Mouse (Mus musculus): Measurements from ENCODE around the gene Gfap. TPM values are rescaled to one million over a fixed set of nuclear protein-coding genes. Genes with fewer than 3 reads are reported as not detected.

Gfap gene
- polyA plus RNA-seq, 1 experiment: 3.6 TPM

DNA sequence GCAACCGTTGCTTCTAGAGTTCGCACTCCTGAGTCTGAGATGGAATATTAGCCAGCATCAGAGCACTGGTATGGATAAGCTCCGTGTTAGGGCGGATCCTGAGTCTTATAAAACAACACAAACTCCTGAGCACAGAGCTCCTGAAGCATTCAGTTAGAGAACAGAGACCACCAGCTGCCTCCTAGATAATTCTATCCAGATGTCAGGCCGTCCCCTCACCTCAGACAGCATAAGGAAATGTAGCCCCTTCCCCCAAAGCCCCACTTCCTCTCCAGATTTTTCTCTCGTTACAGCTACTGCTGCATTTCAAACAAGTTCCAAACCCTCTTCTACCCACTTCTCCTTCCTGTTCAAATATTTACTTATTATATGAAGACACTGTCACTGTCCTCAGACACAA, 44.8 kb downstream of the Gfap start:
- Histone ChIP-seq H3K9me3 (ENCODE audit: control insufficient read depth, low read length) (no peaks in the 10 kb centered on the region), H3K4me3 (replicated peaks) (no peak overlapping the region), H3K4me1 (ENCODE audit: control insufficient read depth) (no peaks in the 10 kb centered on the region), H3K36me3 (ENCODE audit: control insufficient read depth) (peaks cover 99% of the 10 kb centered on the region), H3K27me3 (ENCODE audit: control insufficient read depth) (no peaks in the 10 kb centered on the region)
- TF ChIP-seq GATA1 (IDR thresholded peaks at IDR 0.05; ENCODE audit: low read length) (no peak), TAL1 (IDR thresholded peaks at IDR 0.05; ENCODE audit: low read length) (no peak)

- no peak for TF ChIP-seq TAL1 (IDR thresholded peaks at IDR 0.05; ENCODE audit: low read length)
- no peak for TF ChIP-seq GATA1 (IDR thresholded peaks at IDR 0.05; ENCODE audit: low read length)
- Histone ChIP-seq H3K9me3 (ENCODE audit: control insufficient read depth, low read length) (no peaks in the 10 kb centered on the region), H3K36me3 (ENCODE audit: control insufficient read depth) (peaks cover 99% of the 10 kb centered on the region), H3K27me3 (ENCODE audit: control insufficient read depth) (no peaks in the 10 kb centered on the region), H3K4me3 (replicated peaks) (no peak overlapping the region), H3K4me1 (ENCODE audit: control insufficient read depth) (no peaks in the 10 kb centered on the region)
Observed at GRCm38 (mm10) chr11:102853760-102854159, 47.0 kb downstream of the Gfap start.

- H3K27me3 ChIP-seq (ENCODE audit: control insufficient read depth): no peaks in the 10 kb centered on the region
- H3K4me3 ChIP-seq (replicated peaks): no peak overlapping the region
- H3K9me3 ChIP-seq (ENCODE audit: control insufficient read depth, low read length): no peaks in the 10 kb centered on the region
- TF ChIP-seq TAL1 (IDR thresholded peaks at IDR 0.05; ENCODE audit: low read length) (no peak), GATA1 (IDR thresholded peaks at IDR 0.05; ENCODE audit: low read length) (no peak)
- no peaks in the 10 kb centered on the region for H3K4me1 ChIP-seq (ENCODE audit: control insufficient read depth)
- H3K36me3 ChIP-seq (ENCODE audit: control insufficient read depth): peaks cover 99% of the 10 kb centered on the region
Observed at GRCm38 (mm10) chr11:102851883-102852282, 48.8 kb downstream of the Gfap start.

- Histone ChIP-seq H3K27me3 (ENCODE audit: control insufficient read depth) (no peaks in the 10 kb centered on the region), H3K36me3 (ENCODE audit: control insufficient read depth) (peaks cover 100% of the 10 kb centered on the region), H3K4me1 (ENCODE audit: control insufficient read depth) (no peaks in the 10 kb centered on the region), H3K4me3 (replicated peaks) (no peak overlapping the region), H3K9me3 (ENCODE audit: control insufficient read depth, low read length) (no peaks in the 10 kb centered on the region)
- no peak for TF ChIP-seq GATA1 (IDR thresholded peaks at IDR 0.05; ENCODE audit: low read length)
- TF ChIP-seq TAL1 (IDR thresholded peaks at IDR 0.05; ENCODE audit: low read length): no peak
Observed at GRCm38 (mm10) chr11:102845926-102846325, 54.8 kb downstream of the Gfap start.

- Histone ChIP-seq H3K4me1 (ENCODE audit: control insufficient read depth) (no peaks in the 10 kb centered on the region), H3K27me3 (ENCODE audit: control insufficient read depth) (no peaks in the 10 kb centered on the region), H3K4me3 (replicated peaks) (no peak overlapping the region), H3K36me3 (ENCODE audit: control insufficient read depth) (peaks cover 73% of the 10 kb centered on the region), H3K9me3 (ENCODE audit: control insufficient read depth, low read length) (no peaks in the 10 kb centered on the region)
- TF ChIP-seq GATA1 (IDR thresholded peaks at IDR 0.05; ENCODE audit: low read length) (no peak), TAL1 (IDR thresholded peaks at IDR 0.05; ENCODE audit: low read length) (no peak)
Observed at GRCm38 (mm10) chr11:102838616-102839150, 62.0 kb downstream of the Gfap start.

DNA sequence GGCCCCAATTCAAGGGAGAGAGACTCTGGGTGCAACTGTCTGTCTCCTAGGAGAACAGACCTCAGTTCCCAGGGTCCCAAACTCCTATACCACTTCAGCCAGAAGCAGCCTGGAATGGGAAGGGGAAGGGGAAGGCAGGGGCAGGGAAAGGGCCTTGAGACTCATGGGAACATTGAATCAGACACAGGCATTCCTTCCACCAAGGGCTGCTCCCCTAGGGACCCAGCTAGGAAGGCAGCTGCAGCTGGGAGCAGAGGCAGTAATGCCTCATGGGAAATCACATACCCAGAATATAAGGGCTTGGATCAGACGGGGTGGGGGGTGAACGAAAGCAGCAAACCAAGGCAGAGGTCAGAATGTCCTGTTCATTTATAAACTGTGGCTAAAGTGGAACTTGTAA, 62.6 kb downstream of the Gfap start:
- Histone ChIP-seq H3K36me3 (ENCODE audit: control insufficient read depth) (peaks cover 67% of the 10 kb centered on the region), H3K9me3 (ENCODE audit: control insufficient read depth, low read length) (no peaks in the 10 kb centered on the region), H3K27me3 (ENCODE audit: control insufficient read depth) (peaks cover under 1% of the 10 kb centered on the region; the same call in 1 of the 2 replicates), H3K4me1 (ENCODE audit: control insufficient read depth) (no peaks in the 10 kb centered on the region), H3K4me3 (replicated peaks) (no peak overlapping the region)
- TF ChIP-seq TAL1 (IDR thresholded peaks at IDR 0.05; ENCODE audit: low read length): no peak
- no peak for TF ChIP-seq GATA1 (IDR thresholded peaks at IDR 0.05; ENCODE audit: low read length)

GRCm38 (mm10) chr11:102837385-102837784, 63.3 kb downstream of the Gfap start:
- H3K4me1 ChIP-seq (ENCODE audit: control insufficient read depth): no peaks in the 10 kb centered on the region
- TF ChIP-seq TAL1 (IDR thresholded peaks at IDR 0.05; ENCODE audit: low read length) (no peak), GATA1 (IDR thresholded peaks at IDR 0.05; ENCODE audit: low read length) (no peak)
- H3K9me3 ChIP-seq (ENCODE audit: control insufficient read depth, low read length): no peaks in the 10 kb centered on the region
- H3K4me3 ChIP-seq (replicated peaks): no peak overlapping the region
- H3K36me3 ChIP-seq (ENCODE audit: control insufficient read depth): peaks cover 60% of the 10 kb centered on the region
- H3K27me3 ChIP-seq (ENCODE audit: control insufficient read depth): peaks cover 6% of the 10 kb centered on the region; the same call in 1 of the 2 replicates

Other genes with a start within 250 kb of the Gfap start
- not detected in 2 replicates for gene Meioc, start 237.2 kb downstream of the Gfap start, polyA plus RNA-seq (2012)
- 0.12 and 0.35 TPM in 2 replicates for gene Ccdc43, start 203.1 kb downstream of the Gfap start, polyA plus RNA-seq (2012)
- gene Adam11, start 139.5 kb downstream of the Gfap start, polyA plus RNA-seq (2012): 0.01 TPM in 1 of 2 replicates, not detected in the other
- gene Gjc1, start 81.2 kb downstream of the Gfap start, polyA plus RNA-seq (2012): not detected in 2 replicates
- gene Higd1b, start 65.1 kb downstream of the Gfap start, polyA plus RNA-seq (2012): not detected in 2 replicates
- gene Eftud2, start 19.9 kb downstream of the Gfap start, polyA plus RNA-seq (2012): 19.5 and 23.9 TPM in 2 replicates
- gene Ccdc103, start 19.7 kb downstream of the Gfap start, polyA plus RNA-seq (2012): 0.26 and 0.36 TPM in 2 replicates
- not detected in 2 replicates for gene Fam187a, start 15.7 kb downstream of the Gfap start, polyA plus RNA-seq (2012)
- 13.5 and 14.9 TPM in 2 replicates for gene Kif18b, start 24.2 kb upstream of the Gfap start, polyA plus RNA-seq (2012)
- gene C1ql1, start 45.8 kb upstream of the Gfap start, polyA plus RNA-seq (2012): not detected in 2 replicates
- gene Nmt1, start 127.3 kb upstream of the Gfap start, polyA plus RNA-seq (2012): 1.5 and 3.6 TPM in 2 replicates
- gene Dcakd, start 127.4 kb upstream of the Gfap start, polyA plus RNA-seq (2012): 2.1 and 3.4 TPM in 2 replicates
- 0.06 and 0.17 TPM in 2 replicates for gene Plcd3, start 200.7 kb upstream of the Gfap start, polyA plus RNA-seq (2012)
- 67.7 and 78.7 TPM in 2 replicates for gene Acbd4, start 200.8 kb upstream of the Gfap start, polyA plus RNA-seq (2012)
- 7.6 and 7.7 TPM in 2 replicates for gene Hexim1, start 215.3 kb upstream of the Gfap start, polyA plus RNA-seq (2012)
- gene Hexim2, start 231.5 kb upstream of the Gfap start, polyA plus RNA-seq (2012): 2.5 and 3.4 TPM in 2 replicates

All from erythroblast, embryonic 14.5 days (primary cell).